Mouse (Mus musculus) liver, embryonic 14.5 days (tissue): ENCODE data around the gene Tmbim7. TPM values are rescaled to one million over a fixed set of nuclear protein-coding genes. Genes with fewer than 3 reads are reported as not detected.

Experiments used
- ATAC-seq: fragments of 200-750 bp; cut with Nextera tagmentation; 2 replicates; pipeline ENCODE4 v1.8.0; 2017; ENCODE audit warnings: moderate number of reproducible peaks, mild to moderate bottlenecking, moderate library complexity; ENCODE audit not compliant: insufficient read depth
- DNase-seq, 3 experiments: peaks; one replicate each; pipeline ENCODE4 v3.0.0-alpha.2; 2012 to 2013; ENCODE audit warnings: low read depth in 3 of 3, low spot score in 3 of 3
- H3K27ac ChIP-seq: fragments of 300-500 bp; sonication (generic); 2 replicates; pipeline ENCODE4 v1.5.1; 2014; ENCODE audit warnings: moderate library complexity, mild to moderate bottlenecking, control low read depth, inconsistent platforms
- H3K27me3 ChIP-seq: fragments of 300-500 bp; sonication (generic); 2 replicates; pipeline ENCODE4 v1.6.1; 2014; ENCODE audit warnings: mild to moderate bottlenecking, low read length, moderate library complexity; ENCODE audit not compliant: control insufficient read depth, insufficient read depth
- H3K36me3 ChIP-seq: fragments of 300-500 bp; sonication (generic); replicated peaks from 2 replicates; pipeline ENCODE4 v1.6.1; 2014; ENCODE audit warnings: low read depth; ENCODE audit not compliant: control insufficient read depth, insufficient read depth
- H3K4me1 ChIP-seq, 2 experiments: fragments of 200-500 bp in 1 of 2; fragments of 300-500 bp in 1 of 2; sonication (generic) in 1 of 2; replicated peaks; 2 replicates each; pipeline ENCODE4 v1.6.1; 2012 to 2014; ENCODE audit warnings: antibody characterized with exemption in 1 of 2, inconsistent platforms in 1 of 2, low read length in 1 of 2; ENCODE audit not compliant: control insufficient read depth in 2 of 2, insufficient read depth in 2 of 2
- H3K4me2 ChIP-seq: fragments of 300-500 bp; sonication (generic); 2 replicates; pipeline ENCODE4 v1.6.1; 2014; ENCODE audit warnings: low read depth, mild to moderate bottlenecking, control low read depth, moderate library complexity
- H3K4me3 ChIP-seq, 2 experiments: fragments of 200-500 bp in 1 of 2; fragments of 300-500 bp in 1 of 2; sonication (generic) in 1 of 2; 2 replicates each; pipeline ENCODE4 v1.5.1; 2012 to 2014; ENCODE audit warnings: low read depth in 2 of 2, low read length in 2 of 2, mild to moderate bottlenecking in 2 of 2, control low read depth in 1 of 2, inconsistent platforms in 1 of 2, moderate library complexity in 1 of 2; ENCODE audit not compliant: insufficient read depth in 1 of 2
- H3K9ac ChIP-seq: fragments of 300-500 bp; sonication (generic); replicated peaks from 2 replicates; pipeline ENCODE4 v1.6.1; 2014; ENCODE audit warnings: mild to moderate bottlenecking, control low read depth, moderate library complexity
- H3K9me3 ChIP-seq: fragments of 300-500 bp; sonication (generic); 2 replicates; pipeline ENCODE4 v1.6.1; 2016; ENCODE audit warnings: low read length, mixed read lengths; ENCODE audit not compliant: control insufficient read depth
- CTCF ChIP-seq: IDR thresholded peaks from 2 replicates; pipeline ENCODE4 v1.5.1; 2016; ENCODE audit warnings: antibody characterized with exemption, low read depth, control low read depth
- EP300 ChIP-seq: IDR thresholded peaks from 2 replicates; pipeline ENCODE4 v1.6.1; 2016; ENCODE audit warnings: antibody characterized with exemption, low read depth
- WGBS: fragments of 180-500 bp; shearing (Covaris S2); extraction: QIAGEN DNeasy Blood & Tissue Kit; methylation state at CpG from one replicate; pipeline ENCODE4 v1.1.7; 2014; ENCODE audit not compliant: insufficient replicate concordance; 5-methylcytosine and 5-hydroxymethylcytosine counted together
- polyA plus RNA-seq, 2 experiments: library from polyadenylated mRNA; depleted of rRNA in 1 of 2; stranded (reverse) in 1 of 2; unstranded in 1 of 2; fragments of >200 nt; fragmentation: Nextera tagmentation in 1 of 2; extraction: Ambion mirVana in 1 of 2; gene quantifications; 2 replicates each; pipeline versions ENCODE4 v1.2.1 to v1.2.3; 2012 to 2014

Tmbim7 gene
- polyA plus RNA-seq, 2 experiments: not detected

- H3K9ac ChIP-seq: no peak overlapping the region
- WGBS: 79% methylated on average over 8 of the region's 8 CpGs
- H3K27me3 ChIP-seq: no peaks in the 10 kb centered on the region
- H3K27ac ChIP-seq: no peak overlapping the region
- no peaks in the 10 kb centered on the region for H3K9me3 ChIP-seq
- DNase-seq (no peak), ATAC-seq (no peak)
- no peak overlapping the region for H3K4me2 ChIP-seq
- H3K36me3 ChIP-seq: peaks cover 5% of the 10 kb centered on the region
- H3K4me3 ChIP-seq: no peak overlapping the region
- no peak for TF ChIP-seq EP300
- TF ChIP-seq CTCF: no peak
- no peaks in the 10 kb centered on the region for H3K4me1 ChIP-seq
Observed at GRCm38 (mm10) chr5:3688298-3688697, 37.3 kb downstream of the Tmbim7 start.

GRCm38 (mm10) chr5:3691283-3691682 is 40.3 kb downstream of the Tmbim7 start:
- ATAC-seq (no peak), DNase-seq (no peak)
- 81% methylated on average over 3 of the region's 3 CpGs for WGBS
- H3K27me3 ChIP-seq: no peaks in the 10 kb centered on the region
- peaks cover 5% of the 10 kb centered on the region for H3K36me3 ChIP-seq
- H3K4me2 ChIP-seq: no peak overlapping the region
- no peaks in the 10 kb centered on the region for H3K4me1 ChIP-seq
- H3K4me3 ChIP-seq: no peak overlapping the region
- no peak overlapping the region for H3K27ac ChIP-seq
- no peak overlapping the region for H3K9ac ChIP-seq
- TF ChIP-seq EP300 (no peak), CTCF (no peak)
- H3K9me3 ChIP-seq: no peaks in the 10 kb centered on the region

GRCm38 (mm10) chr5:3692956-3693355 is 42.0 kb downstream of the Tmbim7 start:
- H3K4me2 ChIP-seq: no peak overlapping the region
- no peak for TF ChIP-seq EP300
- no peak for TF ChIP-seq CTCF
- H3K4me1 ChIP-seq: no peaks in the 10 kb centered on the region
- ATAC-seq (no peak), DNase-seq (no peak)
- no peaks in the 10 kb centered on the region for H3K27me3 ChIP-seq
- 85% methylated on average over 9 of the region's 9 CpGs for WGBS
- peaks cover 5% of the 10 kb centered on the region for H3K36me3 ChIP-seq
- no peak overlapping the region for H3K27ac ChIP-seq
- no peaks in the 10 kb centered on the region for H3K9me3 ChIP-seq
- no peak overlapping the region for H3K9ac ChIP-seq
- H3K4me3 ChIP-seq: no peak overlapping the region

GRCm38 (mm10) chr5:3695191-3695590 is 44.2 kb downstream of the Tmbim7 start:
- TF ChIP-seq CTCF (no peak), EP300 (no peak)
- Histone ChIP-seq H3K4me3 (no peak overlapping the region), H3K9me3 (no peaks in the 10 kb centered on the region), H3K27ac (no peak overlapping the region), H3K4me1 (no peaks in the 10 kb centered on the region), H3K4me2 (no peak overlapping the region), H3K27me3 (no peaks in the 10 kb centered on the region), H3K36me3 (peaks cover 5% of the 10 kb centered on the region), H3K9ac (no peak overlapping the region)
- WGBS: 67% methylated on average over 4 of the region's 4 CpGs
- ATAC-seq: no peak
- DNase-seq: no peak

- Histone ChIP-seq H3K27ac (no peak overlapping the region), H3K9me3 (no peaks in the 10 kb centered on the region), H3K27me3 (no peaks in the 10 kb centered on the region), H3K4me1 (no peaks in the 10 kb centered on the region), H3K36me3 (peaks cover 5% of the 10 kb centered on the region), H3K4me2 (no peak overlapping the region), H3K4me3 (no peak overlapping the region), H3K9ac (no peak overlapping the region)
- 55% methylated on average over 3 of the region's 3 CpGs for WGBS
- DNase-seq (no peak), ATAC-seq (no peak)
- no peak for TF ChIP-seq EP300
- no peak for TF ChIP-seq CTCF
Observed at GRCm38 (mm10) chr5:3696031-3696430, 45.0 kb downstream of the Tmbim7 start.
